Mouse (Mus musculus): ENCODE results near the gene Zbtb18. TPM values are rescaled to one million over a fixed set of nuclear protein-coding genes. Genes with fewer than 3 reads are reported as not detected.

Zbtb18 gene
- polyA plus RNA-seq, 1 experiment from 2014 or later, result 1.9 TPM

- Histone ChIP-seq H3K36me3 (no peaks in the 10 kb centered on the region), H3K27me3 (no peaks in the 10 kb centered on the region), H3K4me2 (no peak overlapping the region), H3K9me3 (replicated peaks) (no peaks in the 10 kb centered on the region), H3K4me1 (replicated peaks) (no peaks in the 10 kb centered on the region), H3K27ac (no peak overlapping the region), H3K4me3 (no peak overlapping the region), H3K9ac (no peak overlapping the region)
- ATAC-seq (replicated peaks; ENCODE audit: insufficient number of reproducible peaks, insufficient read depth, low FRiP score, low read depth), result no peak
- WGBS, result 57% methylated on average over 7 of the region's 7 CpGs
These were observed 42.5 kb downstream of the Zbtb18 start for GRCm38 (mm10) chr1:177484680-177485079.

GRCm38 (mm10) chr1:177489844-177490243 is 47.7 kb downstream of the Zbtb18 start:
- Histone ChIP-seq H3K4me2 (no peak overlapping the region), H3K27me3 (no peaks in the 10 kb centered on the region), H3K27ac (no peak overlapping the region), H3K36me3 (no peaks in the 10 kb centered on the region), H3K4me3 (no peak overlapping the region), H3K9me3 (replicated peaks) (no peaks in the 10 kb centered on the region), H3K4me1 (replicated peaks) (no peaks in the 10 kb centered on the region), H3K9ac (no peak overlapping the region)
- WGBS, result 56% methylated on average over 7 of the region's 7 CpGs
- ATAC-seq (replicated peaks; ENCODE audit: insufficient number of reproducible peaks, insufficient read depth, low FRiP score, low read depth), result no peak

GRCm38 (mm10) chr1:177490808-177491207 is 48.7 kb downstream of the Zbtb18 start:
- no peak overlapping the region for H3K4me3 ChIP-seq
- no peak overlapping the region for H3K27ac ChIP-seq
- H3K36me3 ChIP-seq, result no peaks in the 10 kb centered on the region
- no peak overlapping the region for H3K4me2 ChIP-seq
- no peak overlapping the region for H3K9ac ChIP-seq
- ATAC-seq (replicated peaks; ENCODE audit: insufficient number of reproducible peaks, insufficient read depth, low FRiP score, low read depth), result no peak
- H3K27me3 ChIP-seq, result no peaks in the 10 kb centered on the region
- 57% methylated on average over 4 of the region's 4 CpGs for WGBS
- H3K4me1 ChIP-seq (replicated peaks), result no peaks in the 10 kb centered on the region
- no peaks in the 10 kb centered on the region for H3K9me3 ChIP-seq (replicated peaks)

GRCm38 (mm10) chr1:177491280-177491679 is 49.1 kb downstream of the Zbtb18 start:
- ATAC-seq (replicated peaks; ENCODE audit: insufficient number of reproducible peaks, insufficient read depth, low FRiP score, low read depth), result no peak
- no peaks in the 10 kb centered on the region for H3K4me1 ChIP-seq (replicated peaks)
- H3K27me3 ChIP-seq, result no peaks in the 10 kb centered on the region
- H3K36me3 ChIP-seq, result no peaks in the 10 kb centered on the region
- H3K4me2 ChIP-seq, result no peak overlapping the region
- no peak overlapping the region for H3K27ac ChIP-seq
- H3K9me3 ChIP-seq (replicated peaks), result no peaks in the 10 kb centered on the region
- no peak overlapping the region for H3K9ac ChIP-seq
- WGBS, result 48% methylated on average over 8 of the region's 8 CpGs
- H3K4me3 ChIP-seq, result no peak overlapping the region

GRCm38 (mm10) chr1:177494306-177494705 is 52.2 kb downstream of the Zbtb18 start:
- Histone ChIP-seq H3K4me1 (replicated peaks) (no peaks in the 10 kb centered on the region), H3K4me3 (no peak overlapping the region), H3K36me3 (no peaks in the 10 kb centered on the region), H3K9ac (no peak overlapping the region), H3K4me2 (no peak overlapping the region), H3K9me3 (replicated peaks) (no peaks in the 10 kb centered on the region), H3K27me3 (no peaks in the 10 kb centered on the region), H3K27ac (no peak overlapping the region)
- WGBS, result 85% methylated on average over 8 of the region's 8 CpGs
- no peak for ATAC-seq (replicated peaks; ENCODE audit: insufficient number of reproducible peaks, insufficient read depth, low FRiP score, low read depth)

GRCm38 (mm10) chr1:177494913-177495542 is 52.9 kb downstream of the Zbtb18 start:
- 57% methylated on average over 9 of the region's 9 CpGs for WGBS
- no peak for ATAC-seq (replicated peaks; ENCODE audit: insufficient number of reproducible peaks, insufficient read depth, low FRiP score, low read depth)

More at GRCm38 (mm10) chr1:177494913-177495542, 52.9 kb downstream of the Zbtb18 start:
- Histone ChIP-seq H3K4me1 (replicated peaks) (no peaks in the 10 kb centered on the region), H3K27ac (no peak overlapping the region), H3K9ac (no peak overlapping the region), H3K36me3 (no peaks in the 10 kb centered on the region), H3K4me3 (no peak overlapping the region), H3K27me3 (no peaks in the 10 kb centered on the region), H3K4me2 (no peak overlapping the region), H3K9me3 (replicated peaks) (no peaks in the 10 kb centered on the region)

Other genes starting within 250 kb of the Zbtb18 start
- 3.5 and 4.2 TPM in 2 replicates for gene Akt3, start 184.1 kb upstream of the Zbtb18 start, polyA plus RNA-seq (2015; fragmentation: Nextera tagmentation; extraction: Ambion mirVana)